In genomic region chr10:90729527-90729926, GRCm38 (mm10) we compare ENCODE assay signal across 10 mouse cellular contexts.
A peak's percentile ranks its signal among the peaks of the same experiment; 100 is the strongest.
DNase-seq lines count a peak whose midpoint lies in the region; ATAC-seq lines count a peak whose summit lies in the region.
"Had no signal": no experiment of that assay in that cellular context is flagged by ENCODE, and none has a peak within 500 bp of the region (broad histone marks: within the 10 kb centered on the region; RNA-seq: fewer than 3 reads in every experiment).

No protein-coding gene starts in this region.

- DNase-seq in brain, adult 2 months (ENCODE audit: low read depth, low spot score), result peak; percentile 84
- DNase-seq in cerebellum, adult 9-10 months, result peak; percentile 62
- peak; percentile 1 for DNase-seq in induced T-regulatory cell, adult 2 months (ENCODE audit: low read depth)
- DNase-seq in adrenal gland, postnatal 36 days, result no peak
- DNase-seq in urinary bladder, postnatal 25 days (ENCODE audit: low spot score), result no peak
- DNase-seq in urinary bladder, postnatal 14 days (ENCODE audit: low spot score), result no peak
- DNase-seq: liver, embryonic 13.5 days had no signal

- peaks cover 10% of the 10 kb centered on the region for H3K27me3 ChIP-seq in hindbrain, embryonic 13.5 days
- peaks cover 12% of the 10 kb centered on the region for H3K27me3 ChIP-seq in hindbrain, embryonic 12.5 days
- H3K27me3 ChIP-seq: liver, embryonic 13.5 days; stomach, embryonic 15.5 days had no signal

- peak overlapping the region; percentile 57 for H3K4me2 ChIP-seq in hindbrain, embryonic 13.5 days
- H3K4me2 ChIP-seq in hindbrain, embryonic 12.5 days (replicated peaks), result no peak overlapping the region
- H3K4me2 ChIP-seq: liver, embryonic 13.5 days; stomach, embryonic 15.5 days had no signal

- no peak overlapping the region for H3K27ac ChIP-seq in hindbrain, embryonic 13.5 days
- no peak overlapping the region for H3K27ac ChIP-seq in hindbrain, embryonic 12.5 days
- H3K27ac ChIP-seq: liver, embryonic 13.5 days; stomach, embryonic 15.5 days had no signal

- no peak for ATAC-seq in hindbrain, embryonic 13.5 days (ENCODE audit: low FRiP score)
- ATAC-seq in hindbrain, embryonic 12.5 days (ENCODE audit: low FRiP score), result no peak

- H3K9ac ChIP-seq in hindbrain, embryonic 13.5 days, result no peak overlapping the region
- H3K9ac ChIP-seq in hindbrain, embryonic 12.5 days, result no peak overlapping the region
- H3K9ac ChIP-seq: liver, embryonic 13.5 days; stomach, embryonic 15.5 days had no signal

- WGBS in hindbrain, embryonic 13.5 days, result 56% methylated on average over 10 of the region's 10 CpGs
- 56% methylated on average over 10 of the region's 10 CpGs for WGBS in hindbrain, embryonic 12.5 days

- H3K4me1 ChIP-seq in hindbrain, embryonic 13.5 days (replicated peaks), result peaks cover 13% of the 10 kb centered on the region
- peaks cover 9% of the 10 kb centered on the region for H3K4me1 ChIP-seq in hindbrain, embryonic 12.5 days
- H3K4me1 ChIP-seq: liver, embryonic 13.5 days; stomach, embryonic 15.5 days had no signal

- no peaks in the 10 kb centered on the region for H3K9me3 ChIP-seq in hindbrain, embryonic 13.5 days
- H3K9me3 ChIP-seq in hindbrain, embryonic 12.5 days (replicated peaks), result no peaks in the 10 kb centered on the region
- H3K9me3 ChIP-seq: liver, embryonic 13.5 days; stomach, embryonic 15.5 days had no signal

- no peaks in the 10 kb centered on the region for H3K36me3 ChIP-seq in hindbrain, embryonic 13.5 days
- no peaks in the 10 kb centered on the region for H3K36me3 ChIP-seq in hindbrain, embryonic 12.5 days
- H3K36me3 ChIP-seq: liver, embryonic 13.5 days; stomach, embryonic 15.5 days had no signal

- no peak overlapping the region for H3K4me3 ChIP-seq in hindbrain, embryonic 13.5 days
- no peak overlapping the region for H3K4me3 ChIP-seq in hindbrain, embryonic 12.5 days
- H3K4me3 ChIP-seq: liver, embryonic 13.5 days; stomach, embryonic 15.5 days had no signal

Comparison
In these comparisons a context has a peak if more than half of its experiments do, and no peak if none do; other contexts are left out.
1. DNase-seq: peak in brain, adult 2 months (single experiment), cerebellum, adult 9-10 months (single experiment) and induced T-regulatory cell, adult 2 months (single experiment); none in adrenal gland, postnatal 36 days (0 of 2), urinary bladder, postnatal 25 days (single experiment) and urinary bladder, postnatal 14 days (single experiment).